Mouse (Mus musculus): ENCODE data around the gene 2410137M14Rik. TPM values are rescaled to one million over a fixed set of nuclear protein-coding genes. Genes with fewer than 3 reads are reported as not detected.

The 2410137M14Rik gene
- polyA plus RNA-seq, 1 experiment from 2014 or later, result not detected

DNA sequence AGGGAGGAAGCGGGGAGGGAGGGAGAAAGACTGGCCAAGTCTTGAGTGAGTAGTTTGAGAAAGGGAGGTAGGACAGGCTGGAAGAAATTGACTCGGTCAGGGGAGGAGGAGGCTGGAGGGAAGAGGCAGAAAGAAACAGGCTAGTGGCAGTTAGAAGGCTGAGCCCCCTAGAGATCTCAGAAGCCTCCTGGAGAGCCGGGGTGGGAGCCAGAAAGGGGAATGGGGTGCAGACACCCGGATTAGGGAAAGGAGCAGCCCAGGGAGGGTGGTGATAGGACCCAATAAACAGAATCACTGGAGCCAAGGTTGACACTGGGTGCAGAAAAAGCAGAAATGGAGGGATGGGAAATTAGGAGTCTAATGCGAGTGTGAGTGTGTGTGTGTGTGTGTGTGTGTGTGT is 37.3 kb downstream of the 2410137M14Rik start:
- peaks cover 12% of the 10 kb centered on the region for H3K4me1 ChIP-seq (replicated peaks; ENCODE audit: control insufficient read depth, insufficient read depth, low read length)
- WGBS, result 21% methylated on average over 5 of the region's 5 CpGs
- no peak overlapping the region for H3K9ac ChIP-seq (ENCODE audit: low read length)

DNA sequence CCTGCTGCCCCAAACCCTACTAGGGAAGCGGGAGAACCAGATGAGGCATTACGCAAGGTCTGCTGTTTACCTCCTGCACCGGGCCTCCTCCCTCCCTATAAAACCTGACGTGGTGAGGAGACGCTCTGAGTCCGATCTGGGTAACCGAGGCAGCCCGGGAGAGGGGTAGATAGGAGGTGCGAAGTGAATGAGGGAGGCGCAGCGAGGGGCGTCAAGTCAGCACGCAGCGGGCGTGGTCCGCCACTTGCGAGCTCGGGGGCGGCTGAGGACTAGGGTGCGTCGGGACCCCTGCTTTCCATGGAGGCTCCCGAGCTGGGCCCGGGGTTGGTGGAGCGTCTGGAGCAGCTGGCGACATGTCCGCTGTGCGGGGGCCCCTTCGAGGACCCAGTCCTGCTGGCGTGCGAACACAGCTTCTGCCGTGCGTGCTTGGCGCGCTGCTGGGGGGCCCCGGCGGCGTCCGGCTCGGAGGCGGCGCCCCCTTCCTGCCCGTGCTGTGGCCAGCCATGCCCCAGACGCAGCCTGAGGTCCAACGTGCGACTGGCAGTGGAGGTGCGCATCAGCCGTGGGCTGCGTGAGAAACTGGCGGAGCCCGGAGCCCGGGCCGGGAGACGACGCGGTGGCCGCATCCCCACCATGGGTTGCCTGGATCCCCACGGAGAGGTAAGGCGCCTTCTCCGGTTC is 38.1 kb downstream of the 2410137M14Rik start, which contains the start of gene Rnf39:
Rnf39 (plus strand) TSS at position 128 of the 681 bp plus-strand sequence.
- Histone ChIP-seq H3K36me3 (ENCODE audit: control insufficient read depth, insufficient read depth, low read length) (no peaks in the 10 kb centered on the region), H3K4me3 (ENCODE audit: low read length) (peak within 1 kb of the TSS; percentile 48), H3K4me2 (ENCODE audit: low read depth, low read length) (peak within 1 kb of the TSS; percentile 75), H3K27ac (ENCODE audit: low read length) (peak within 1 kb of the TSS; percentile 12; the same call in 1 of the 2 replicates), H3K9ac (ENCODE audit: low read length) (peak within 1 kb of the TSS; percentile 53), H3K4me1 (replicated peaks; ENCODE audit: control insufficient read depth, insufficient read depth, low read length) (peaks cover 12% of the 10 kb centered on the region), H3K27me3 (ENCODE audit: control insufficient read depth, insufficient read depth, low read depth, low read length) (peaks cover 48% of the 10 kb centered on the region), H3K9me3 (ENCODE audit: control insufficient read depth, low read length) (no peaks in the 10 kb centered on the region)
- 1% methylated on average over 58 of the region's 59 CpGs for WGBS
- ATAC-seq (ENCODE audit: low read depth), result peak; percentile 70

More for the DNA sequence above, 37.3 kb downstream of the 2410137M14Rik start:
- Histone ChIP-seq H3K27me3 (ENCODE audit: control insufficient read depth, insufficient read depth, low read depth, low read length) (peaks cover 48% of the 10 kb centered on the region), H3K4me2 (ENCODE audit: low read depth, low read length) (peak overlapping the region; percentile 75), H3K4me3 (ENCODE audit: low read length) (peak overlapping the region; percentile 48), H3K9me3 (ENCODE audit: control insufficient read depth, low read length) (no peaks in the 10 kb centered on the region), H3K36me3 (ENCODE audit: control insufficient read depth, insufficient read depth, low read length) (peaks cover 5% of the 10 kb centered on the region), H3K27ac (ENCODE audit: low read length) (no peak overlapping the region)
- no peak for ATAC-seq (ENCODE audit: low read depth)

DNA sequence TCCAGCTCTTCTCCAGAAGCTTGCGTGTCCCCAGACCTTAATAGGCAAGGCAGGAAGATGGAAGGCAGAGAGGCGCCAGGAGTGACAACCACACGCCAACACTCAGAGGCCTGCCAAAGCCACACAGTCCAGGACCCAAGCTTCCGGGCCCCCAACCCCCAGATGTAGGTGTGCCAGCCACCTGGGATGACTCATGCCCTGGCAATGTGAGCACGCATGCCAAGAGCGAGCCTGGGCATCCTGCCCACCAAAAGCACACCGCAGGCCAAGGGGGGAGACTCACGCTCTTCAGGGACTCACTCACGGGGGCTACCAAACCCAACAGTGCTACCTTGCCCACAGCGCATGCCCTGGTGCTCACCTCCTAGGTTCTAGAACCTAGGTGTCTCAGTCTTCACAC is 38.6 kb downstream of the 2410137M14Rik start:
- Histone ChIP-seq H3K9me3 (ENCODE audit: control insufficient read depth, low read length) (no peaks in the 10 kb centered on the region), H3K4me3 (ENCODE audit: low read length) (peak overlapping the region; percentile 48), H3K27ac (ENCODE audit: low read length) (0 out of 2 replicates have a peak overlapping the region, but pooled peaks have one; percentile 12), H3K9ac (ENCODE audit: low read length) (peak overlapping the region; percentile 53), H3K4me2 (ENCODE audit: low read depth, low read length) (peak overlapping the region; percentile 75), H3K4me1 (replicated peaks; ENCODE audit: control insufficient read depth, insufficient read depth, low read length) (peaks cover 9% of the 10 kb centered on the region), H3K36me3 (ENCODE audit: control insufficient read depth, insufficient read depth, low read length) (no peaks in the 10 kb centered on the region), H3K27me3 (ENCODE audit: control insufficient read depth, insufficient read depth, low read depth, low read length) (peaks cover 48% of the 10 kb centered on the region)
- peak; percentile 89 for ATAC-seq (ENCODE audit: low read depth)
- WGBS, result 31% methylated on average over 10 of the region's 10 CpGs

DNA sequence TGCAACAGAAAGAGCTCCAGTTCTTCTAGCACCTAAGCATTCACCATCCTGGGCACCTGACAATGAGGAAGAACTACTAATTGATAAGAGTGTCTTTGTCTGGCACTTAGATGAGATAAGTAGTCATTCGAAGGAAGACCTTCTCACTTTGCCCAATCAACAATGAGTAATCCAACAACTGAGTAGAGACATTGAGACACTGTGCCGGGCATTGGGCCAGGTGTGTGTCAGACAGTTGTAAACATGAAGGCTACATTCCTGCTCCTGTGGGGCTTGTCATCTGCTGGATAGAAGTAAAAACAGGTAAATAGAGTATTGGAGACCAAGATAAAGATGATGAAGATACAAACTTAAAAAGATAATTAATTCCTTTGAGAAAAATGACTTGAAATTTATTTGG is 43.0 kb downstream of the 2410137M14Rik start:
- Histone ChIP-seq H3K9ac (ENCODE audit: low read length) (no peak overlapping the region), H3K4me1 (replicated peaks; ENCODE audit: control insufficient read depth, insufficient read depth, low read length) (peaks cover 2% of the 10 kb centered on the region; the same call in 1 of the 2 replicates), H3K27me3 (ENCODE audit: control insufficient read depth, insufficient read depth, low read depth, low read length) (peaks cover 13% of the 10 kb centered on the region), H3K4me2 (ENCODE audit: low read depth, low read length) (no peak overlapping the region), H3K27ac (ENCODE audit: low read length) (no peak overlapping the region), H3K4me3 (ENCODE audit: low read length) (no peak overlapping the region), H3K9me3 (ENCODE audit: control insufficient read depth, low read length) (no peaks in the 10 kb centered on the region), H3K36me3 (ENCODE audit: control insufficient read depth, insufficient read depth, low read length) (no peaks in the 10 kb centered on the region)
- no peak for ATAC-seq (ENCODE audit: low read depth)
- WGBS, result 65% methylated on average over 2 of the region's 2 CpGs

DNA sequence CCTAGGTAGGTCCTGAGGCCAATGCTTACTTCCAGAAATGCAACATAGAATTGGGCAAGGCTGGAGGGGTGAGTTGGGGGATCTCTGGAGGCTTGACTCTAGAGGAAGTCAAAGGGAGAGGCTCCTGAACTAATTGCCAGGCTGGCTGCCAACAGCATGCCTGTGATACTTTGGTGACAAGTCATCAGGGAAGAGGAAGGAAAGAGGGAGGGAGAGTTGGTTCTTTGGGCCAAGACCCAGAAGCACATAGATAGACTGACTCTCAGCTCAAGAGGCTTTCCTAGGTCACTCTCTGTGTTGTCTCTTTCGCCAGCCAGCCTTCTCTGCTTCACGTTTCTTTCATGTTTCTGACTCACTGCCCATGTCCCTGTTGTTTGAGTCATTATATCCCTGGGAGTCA is 49.2 kb downstream of the 2410137M14Rik start:
- no peak overlapping the region for H3K4me3 ChIP-seq (ENCODE audit: low read length)
- 0 out of 2 replicates have a peak, but pooled peaks have one; percentile 38 for ATAC-seq (ENCODE audit: low read depth)
- peaks cover 4% of the 10 kb centered on the region for H3K4me1 ChIP-seq (replicated peaks; ENCODE audit: control insufficient read depth, insufficient read depth, low read length)
- no peak overlapping the region for H3K4me2 ChIP-seq (ENCODE audit: low read depth, low read length)
- no peak overlapping the region for H3K27ac ChIP-seq (ENCODE audit: low read length)
- no peak overlapping the region for H3K9ac ChIP-seq (ENCODE audit: low read length)
- no peaks in the 10 kb centered on the region for H3K27me3 ChIP-seq (ENCODE audit: control insufficient read depth, insufficient read depth, low read depth, low read length)
- H3K36me3 ChIP-seq (ENCODE audit: control insufficient read depth, insufficient read depth, low read length), result no peaks in the 10 kb centered on the region
- 45% methylated on average over 2 of the region's 2 CpGs for WGBS
- no peaks in the 10 kb centered on the region for H3K9me3 ChIP-seq (ENCODE audit: control insufficient read depth, low read length)

DNA sequence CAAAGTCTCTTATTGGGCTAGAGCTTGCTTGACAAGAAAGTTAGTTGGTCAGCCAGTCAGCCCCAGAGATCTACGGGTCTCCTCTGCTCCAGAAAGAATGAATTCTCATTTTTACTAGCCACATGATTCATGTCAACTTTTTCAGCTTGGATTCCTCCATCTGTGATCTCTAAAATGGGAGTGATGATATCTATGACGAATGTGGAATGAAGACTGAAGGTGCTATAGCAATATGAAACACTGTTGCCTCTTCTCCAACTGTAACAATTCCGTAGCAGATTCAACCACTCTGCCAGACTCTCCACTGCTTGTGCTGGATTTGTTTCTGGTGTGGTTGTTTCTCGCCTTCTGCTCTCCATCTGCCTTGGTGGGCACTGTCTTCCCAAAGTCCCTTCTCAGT is 49.9 kb downstream of the 2410137M14Rik start:
- no peak for ATAC-seq (ENCODE audit: low read depth)
- Histone ChIP-seq H3K27ac (ENCODE audit: low read length) (no peak overlapping the region), H3K4me3 (ENCODE audit: low read length) (no peak overlapping the region), H3K36me3 (ENCODE audit: control insufficient read depth, insufficient read depth, low read length) (no peaks in the 10 kb centered on the region), H3K27me3 (ENCODE audit: control insufficient read depth, insufficient read depth, low read depth, low read length) (no peaks in the 10 kb centered on the region), H3K9me3 (ENCODE audit: control insufficient read depth, low read length) (no peaks in the 10 kb centered on the region), H3K4me2 (ENCODE audit: low read depth, low read length) (no peak overlapping the region), H3K9ac (ENCODE audit: low read length) (no peak overlapping the region), H3K4me1 (replicated peaks; ENCODE audit: control insufficient read depth, insufficient read depth, low read length) (peaks cover 4% of the 10 kb centered on the region)
- 78% methylated on average over 4 of the region's 4 CpGs for WGBS

DNA sequence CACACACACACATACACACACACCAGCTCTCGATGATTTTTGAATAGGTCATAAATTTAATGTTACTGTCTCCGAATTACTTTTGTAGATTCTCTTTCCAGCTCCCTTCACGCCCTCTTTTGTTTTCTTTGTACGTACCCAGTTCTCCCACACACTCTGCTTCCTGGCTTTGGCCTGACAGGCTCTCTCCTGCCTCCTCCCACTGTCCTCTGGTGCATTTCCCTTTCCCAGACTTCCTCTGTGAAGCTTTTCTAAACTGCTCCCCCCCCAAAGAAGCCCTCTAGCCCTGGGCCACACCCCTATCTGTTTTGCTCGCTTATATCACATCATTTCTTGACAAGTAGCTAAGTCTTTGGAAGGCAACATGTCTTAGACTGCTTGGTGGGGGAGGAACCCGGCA is 50.8 kb downstream of the 2410137M14Rik start:
- Histone ChIP-seq H3K27me3 (ENCODE audit: control insufficient read depth, insufficient read depth, low read depth, low read length) (no peaks in the 10 kb centered on the region), H3K9ac (ENCODE audit: low read length) (no peak overlapping the region), H3K36me3 (ENCODE audit: control insufficient read depth, insufficient read depth, low read length) (no peaks in the 10 kb centered on the region), H3K4me1 (replicated peaks; ENCODE audit: control insufficient read depth, insufficient read depth, low read length) (peaks cover 4% of the 10 kb centered on the region), H3K4me3 (ENCODE audit: low read length) (no peak overlapping the region), H3K27ac (ENCODE audit: low read length) (no peak overlapping the region), H3K4me2 (ENCODE audit: low read depth, low read length) (no peak overlapping the region), H3K9me3 (ENCODE audit: control insufficient read depth, low read length) (no peaks in the 10 kb centered on the region)
- no peak for ATAC-seq (ENCODE audit: low read depth)
- 64% methylated on average over 6 of the region's 6 CpGs for WGBS

DNA sequence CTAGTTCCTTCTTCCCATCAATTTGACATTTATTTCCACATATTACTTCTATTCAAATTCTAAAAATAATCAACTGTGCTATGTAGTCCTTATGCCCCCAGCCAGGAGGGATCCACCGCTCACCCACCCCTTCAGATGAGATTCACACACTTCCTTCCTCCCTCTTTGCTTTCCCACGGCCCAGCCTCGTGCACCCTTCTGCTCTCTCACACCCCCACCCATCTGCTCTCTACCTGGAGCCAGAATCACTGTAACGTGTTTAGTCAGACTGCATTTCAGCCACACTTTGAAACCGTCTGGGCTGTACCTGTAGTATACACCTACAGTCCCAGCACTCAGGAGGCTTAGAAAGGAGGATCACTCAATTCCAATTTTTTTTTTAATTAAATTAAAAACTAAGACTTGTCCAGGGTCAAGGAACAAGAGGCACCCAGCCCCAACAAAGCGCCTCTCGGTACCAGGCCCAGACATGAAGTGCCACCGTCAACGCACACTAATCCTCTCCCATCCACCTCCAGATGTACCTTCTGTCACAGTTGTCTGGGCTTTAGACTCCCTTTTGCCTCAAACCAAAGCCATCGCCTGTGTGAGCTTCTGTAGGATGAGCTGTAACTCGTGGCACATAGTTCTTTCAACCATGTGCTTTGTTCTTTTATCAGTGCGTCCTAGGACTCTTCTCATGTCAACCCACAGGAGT is 51.7 kb downstream of the 2410137M14Rik start:
- Histone ChIP-seq H3K4me3 (ENCODE audit: low read length) (no peak overlapping the region), H3K4me2 (ENCODE audit: low read depth, low read length) (no peak overlapping the region), H3K9ac (ENCODE audit: low read length) (no peak overlapping the region), H3K4me1 (replicated peaks; ENCODE audit: control insufficient read depth, insufficient read depth, low read length) (peaks cover 4% of the 10 kb centered on the region), H3K36me3 (ENCODE audit: control insufficient read depth, insufficient read depth, low read length) (no peaks in the 10 kb centered on the region), H3K27ac (ENCODE audit: low read length) (no peak overlapping the region), H3K9me3 (ENCODE audit: control insufficient read depth, low read length) (no peaks in the 10 kb centered on the region), H3K27me3 (ENCODE audit: control insufficient read depth, insufficient read depth, low read depth, low read length) (no peaks in the 10 kb centered on the region)
- WGBS, result 67% methylated on average over 12 of the region's 12 CpGs
- ATAC-seq (ENCODE audit: low read depth), result no peak
